10 mouse cellular contexts compared by ENCODE assay signal in the genomic region with DNA sequence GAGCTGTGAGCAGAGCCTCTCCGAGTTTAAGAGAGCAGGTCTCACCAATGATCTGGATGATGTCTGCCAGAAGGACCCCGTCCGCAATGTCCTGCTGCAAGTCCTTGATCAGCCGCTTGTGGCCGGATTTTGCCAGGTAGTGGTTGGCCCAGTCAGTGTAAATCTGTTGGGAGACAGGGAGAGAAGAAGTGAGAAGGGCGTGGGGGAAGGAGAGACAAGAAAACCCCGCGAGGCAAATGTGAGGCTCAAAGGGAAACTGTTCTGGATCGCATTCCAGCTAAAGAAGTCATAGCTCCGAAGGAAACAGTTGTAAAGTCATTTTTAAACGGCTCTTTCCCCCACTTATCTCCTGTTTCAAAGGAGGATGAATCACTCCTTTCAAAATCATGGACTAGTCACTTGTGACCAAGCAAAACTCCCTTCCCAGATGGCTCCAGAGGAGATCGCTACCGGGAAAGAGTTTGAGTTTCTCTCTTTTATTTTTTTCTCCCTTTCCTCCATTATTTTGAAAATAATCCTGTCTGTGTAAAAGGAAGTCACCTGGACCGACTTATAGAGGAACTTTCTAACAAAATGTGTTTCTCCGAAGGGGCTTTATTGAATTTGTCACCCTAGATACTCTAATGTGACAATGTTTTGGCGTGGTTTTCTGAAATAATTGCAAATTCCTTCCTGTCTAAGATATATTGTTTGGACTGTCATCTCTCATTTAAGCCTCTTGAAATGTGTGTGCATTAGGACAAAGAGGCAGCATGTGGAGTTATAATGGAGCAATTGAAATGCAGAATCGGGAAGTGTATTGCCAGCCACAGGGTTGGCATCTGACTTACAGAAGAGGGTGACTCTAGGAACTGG.
A peak's percentile ranks its signal among the peaks of the same experiment; 100 is the strongest.
DNase-seq lines count a peak whose midpoint lies in the region; ATAC-seq and TF ChIP-seq lines count a peak whose summit lies in the region.
"Had no signal": no experiment of that assay in that cellular context is flagged by ENCODE, and none has a peak within 500 bp of the region (broad histone marks: within the 10 kb centered on the region; RNA-seq: fewer than 3 reads in every experiment).

No protein-coding gene starts in this region.

- TF ChIP-seq POLR2A in testis, adult 2 months (IDR thresholded peaks at IDR 0.05; ENCODE audit: control insufficient read depth, low read depth, low read length): no peak

- H3K27me3 ChIP-seq in heart, embryonic 16.5 days (ENCODE audit: control insufficient read depth, insufficient read depth, low read length): no peaks in the 10 kb centered on the region
- no peaks in the 10 kb centered on the region for H3K27me3 ChIP-seq in testis, adult 2 months (ENCODE audit: control insufficient read depth, insufficient read depth, low read length)
- H3K27me3 ChIP-seq in embryonic facial prominence, embryonic 15.5 days: no peaks in the 10 kb centered on the region
- H3K27me3 ChIP-seq: neural tube, embryonic 15.5 days had no signal

- no peak for TF ChIP-seq CTCF in testis, adult 2 months (IDR thresholded peaks at IDR 0.05; ENCODE audit: control insufficient read depth, insufficient read depth, insufficient replicate concordance, low read depth, low read length)

- no peak for ATAC-seq in heart, embryonic 16.5 days (replicated peaks; ENCODE audit: extremely low read depth, insufficient read depth, low FRiP score)
- ATAC-seq in embryonic facial prominence, embryonic 15.5 days (ENCODE audit: insufficient number of reproducible peaks, low FRiP score, low TSS enrichment, low read depth): no peak

- H3K4me1 ChIP-seq in heart, embryonic 16.5 days (ENCODE audit: control insufficient read depth, insufficient read depth, low read length): no peaks in the 10 kb centered on the region
- H3K4me1 ChIP-seq in testis, adult 2 months (ENCODE audit: control insufficient read depth, insufficient read depth, low read length): 0 out of 2 replicates have a peak, but pooled peaks cover 2% of the 10 kb centered on the region
- peaks cover 5% of the 10 kb centered on the region; the same call in 1 of the 2 replicates for H3K4me1 ChIP-seq in embryonic facial prominence, embryonic 15.5 days

- no peaks in the 10 kb centered on the region for H3K36me3 ChIP-seq in heart, embryonic 16.5 days (ENCODE audit: control insufficient read depth, insufficient read depth)
- no peaks in the 10 kb centered on the region for H3K36me3 ChIP-seq in testis, adult 2 months (ENCODE audit: control insufficient read depth, insufficient read depth, low read length)
- no peaks in the 10 kb centered on the region for H3K36me3 ChIP-seq in embryonic facial prominence, embryonic 15.5 days
- H3K36me3 ChIP-seq: neural tube, embryonic 15.5 days had no signal

- intact Hi-C loops in heart, postnatal 10 days (cut with DNase I): no loop called here

- 0 out of 2 replicates have a peak overlapping the region, but pooled peaks have one; percentile 19 for H3K4me3 ChIP-seq in heart, embryonic 16.5 days (ENCODE audit: low read length)
- H3K4me3 ChIP-seq in testis, adult 2 months (ENCODE audit: control insufficient read depth, low read depth, low read length): peak overlapping the region; percentile 9; the same call in 1 of the 2 replicates
- H3K4me3 ChIP-seq in embryonic facial prominence, embryonic 15.5 days (replicated peaks): peak overlapping the region; percentile 13
- H3K4me3 ChIP-seq: neural tube, embryonic 15.5 days had no signal

- 0 out of 2 replicates have a peak overlapping the region, but pooled peaks have one; percentile 18 for H3K27ac ChIP-seq in heart, embryonic 16.5 days (ENCODE audit: low read length)
- H3K27ac ChIP-seq in testis, adult 2 months (ENCODE audit: control insufficient read depth, insufficient read depth, low read depth, low read length): no peak overlapping the region
- H3K27ac ChIP-seq in embryonic facial prominence, embryonic 15.5 days (replicated peaks): peak overlapping the region; percentile 39; the same call in 1 of the 2 replicates
- H3K27ac ChIP-seq: neural tube, embryonic 15.5 days had no signal

- no peak overlapping the region for H3K9ac ChIP-seq in heart, embryonic 16.5 days (ENCODE audit: low read length)
- H3K9ac ChIP-seq in embryonic facial prominence, embryonic 15.5 days: no peak overlapping the region
- H3K9ac ChIP-seq: neural tube, embryonic 15.5 days had no signal

- no peak for DNase-seq in heart, postnatal 10 days
- DNase-seq in testis, postnatal 14 days (ENCODE audit: low spot score): no peak
- peak; percentile 39 for DNase-seq in testis, postnatal 10 days (ENCODE audit: low spot score)
- no peak for DNase-seq in layer of hippocampus, adult 9-11 months
- DNase-seq in natural killer cell, adult 2 months (ENCODE audit: low spot score in 2 of 2): no peak
- DNase-seq: lung, postnatal 4 days had no signal

- H3K9me3 ChIP-seq in heart, embryonic 16.5 days (replicated peaks; ENCODE audit: control insufficient read depth, low read length): no peaks in the 10 kb centered on the region
- no peaks in the 10 kb centered on the region for H3K9me3 ChIP-seq in embryonic facial prominence, embryonic 15.5 days (replicated peaks)
- H3K9me3 ChIP-seq: neural tube, embryonic 15.5 days had no signal

- WGBS in heart, embryonic 16.5 days: 58% methylated on average over 17 of the region's 17 CpGs
- 41% methylated on average over 17 of the region's 17 CpGs for WGBS in embryonic facial prominence, embryonic 15.5 days

- peak overlapping the region; percentile 30; the same call in 1 of the 2 replicates for H3K4me2 ChIP-seq in heart, embryonic 16.5 days (ENCODE audit: low read depth, low read length)
- peak overlapping the region; percentile 32 for H3K4me2 ChIP-seq in embryonic facial prominence, embryonic 15.5 days (replicated peaks)
- H3K4me2 ChIP-seq: neural tube, embryonic 15.5 days had no signal
